Mouse (Mus musculus) bone marrow macrophage, adult 2 months (primary cell): ENCODE data around the gene Fzd10.

Source experiments
- CTCF ChIP-seq: IDR thresholded peaks from 2 replicates; pipeline ENCODE4 v1.5.1; 2012; ENCODE audit warnings: low read depth, mild to moderate bottlenecking, low read length, moderate library complexity
- POLR2A ChIP-seq: IDR thresholded peaks from 2 replicates; pipeline ENCODE4 v1.6.1; 2012; ENCODE audit warnings: mild to moderate bottlenecking, low read depth, low read length, borderline replicate concordance

DNA sequence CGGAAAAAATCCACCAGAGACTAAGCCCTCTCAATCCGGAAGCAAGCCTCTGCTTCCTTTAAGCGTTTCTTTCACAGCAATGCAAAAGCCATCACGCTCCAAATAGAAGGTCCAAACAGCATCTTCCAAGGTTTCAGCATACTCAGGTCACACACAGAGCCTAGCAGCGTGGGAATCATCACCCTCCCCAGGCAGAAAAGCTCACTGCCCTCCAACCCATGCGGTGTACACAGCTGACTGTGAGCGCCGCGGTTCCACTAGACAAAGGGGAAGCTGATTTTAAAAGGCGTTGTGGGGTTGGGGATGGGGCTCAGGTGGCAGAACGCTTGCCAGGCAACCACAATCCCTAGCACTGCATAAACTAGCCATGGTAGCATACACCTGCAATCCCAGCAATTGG, 49.2 kb upstream of the Fzd10 start:
- TF ChIP-seq CTCF (no peak), POLR2A (no peak)
